Mouse (Mus musculus) lung, postnatal 0 days (tissue): ENCODE measurements around the gene Fgfr1op. TPM values are rescaled to one million over a fixed set of nuclear protein-coding genes. Genes with fewer than 3 reads are reported as not detected.
A peak's percentile ranks its signal among the peaks of the same experiment; 100 is the strongest.
"Not testable (repeated sequence)": the region's sequence is repeated elsewhere in the genome, so short reads cannot be mapped to it uniquely, and the experiment has no call there.

ENCODE experiments used
- ATAC-seq: fragments of 200-750 bp; cut with Nextera tagmentation; 2 replicates; pipeline ENCODE4 v1.8.0; 2017; ENCODE audit warnings: moderate library complexity
- DNase-seq: peaks from one replicate; pipeline ENCODE4 v3.0.0-alpha.2; 2016; ENCODE audit warnings: low spot score
- H3K27ac ChIP-seq: fragments of 300-500 bp; sonication (generic); 2 replicates; pipeline ENCODE4 v1.5.1; 2014; ENCODE audit warnings: antibody characterized with exemption, mild to moderate bottlenecking, low read length, mixed read lengths
- H3K27me3 ChIP-seq: fragments of 300-500 bp; sonication (generic); replicated peaks from 2 replicates; pipeline ENCODE4 v1.6.1; 2014; ENCODE audit warnings: low read length, mixed read lengths; ENCODE audit not compliant: insufficient read depth
- H3K36me3 ChIP-seq: fragments of 300-500 bp; sonication (generic); 2 replicates; pipeline ENCODE4 v1.6.1; 2014; ENCODE audit warnings: low read length, mixed read lengths; ENCODE audit not compliant: insufficient read depth
- H3K4me1 ChIP-seq: fragments of 300-500 bp; sonication (generic); 2 replicates; pipeline ENCODE4 v1.6.1; 2014; ENCODE audit warnings: antibody characterized with exemption, low read depth, low read length, mixed read lengths; ENCODE audit not compliant: insufficient read depth
- H3K4me2 ChIP-seq: fragments of 300-500 bp; sonication (generic); replicated peaks from 2 replicates; pipeline ENCODE4 v1.6.1; 2014; ENCODE audit warnings: low read depth, mild to moderate bottlenecking, low read length, moderate library complexity, mixed read lengths
- H3K4me3 ChIP-seq: fragments of 300-500 bp; sonication (generic); 2 replicates; pipeline ENCODE4 v1.5.1; 2014; ENCODE audit warnings: low read depth, low read length
- H3K9ac ChIP-seq: fragments of 300-500 bp; sonication (generic); replicated peaks from 2 replicates; pipeline ENCODE4 v1.6.1; 2014; ENCODE audit warnings: low read depth, mild to moderate bottlenecking
- H3K9me3 ChIP-seq: fragments of 300-500 bp; sonication (generic); 2 replicates; pipeline ENCODE4 v1.6.1; 2016; ENCODE audit warnings: low read length, mixed read lengths
- CTCF ChIP-seq: IDR thresholded peaks from 2 replicates; pipeline ENCODE4 v1.5.1; 2016; ENCODE audit warnings: antibody characterized with exemption, mild to moderate bottlenecking
- EP300 ChIP-seq: IDR thresholded peaks from 2 replicates; pipeline ENCODE4 v1.6.1; 2016; ENCODE audit warnings: antibody characterized with exemption, mild to moderate bottlenecking, control low read depth
- WGBS: fragments of 180-500 bp; shearing (Covaris S2); extraction: QIAGEN DNeasy Blood & Tissue Kit; methylation state at CpG from one replicate; pipeline ENCODE4 v1.1.7; 2014; 5-methylcytosine and 5-hydroxymethylcytosine counted together
- polyA plus RNA-seq: library from polyadenylated mRNA; unstranded; fragments of >200 nt; fragmentation: Nextera tagmentation; extraction: Ambion mirVana; gene quantifications from 2 replicates; pipeline ENCODE4 v1.2.1, GENCODE M21; 2015

The Fgfr1op gene
- polyA plus RNA-seq, 1 experiment from 2014 or later = 17.7 TPM

- no peak overlapping the region for H3K4me3 ChIP-seq
- H3K4me1 ChIP-seq = no peaks in the 10 kb centered on the region
- peaks cover 14% of the 10 kb centered on the region; the same call in 1 of the 2 replicates for H3K36me3 ChIP-seq
- H3K27ac ChIP-seq = no peak overlapping the region
- H3K9me3 ChIP-seq = no peaks in the 10 kb centered on the region
- DNase-seq (peak; percentile 23), ATAC-seq (no peak)
- H3K27me3 ChIP-seq = no peaks in the 10 kb centered on the region
- H3K4me2 ChIP-seq = no peak overlapping the region
- TF ChIP-seq CTCF = no peak
- TF ChIP-seq EP300 = no peak
- 83% methylated on average over 11 of the region's 11 CpGs for WGBS
- no peak overlapping the region for H3K9ac ChIP-seq
Observed at GRCm38 (mm10) chr17:8199067-8199935, 34.0 kb downstream of the Fgfr1op start.

DNA sequence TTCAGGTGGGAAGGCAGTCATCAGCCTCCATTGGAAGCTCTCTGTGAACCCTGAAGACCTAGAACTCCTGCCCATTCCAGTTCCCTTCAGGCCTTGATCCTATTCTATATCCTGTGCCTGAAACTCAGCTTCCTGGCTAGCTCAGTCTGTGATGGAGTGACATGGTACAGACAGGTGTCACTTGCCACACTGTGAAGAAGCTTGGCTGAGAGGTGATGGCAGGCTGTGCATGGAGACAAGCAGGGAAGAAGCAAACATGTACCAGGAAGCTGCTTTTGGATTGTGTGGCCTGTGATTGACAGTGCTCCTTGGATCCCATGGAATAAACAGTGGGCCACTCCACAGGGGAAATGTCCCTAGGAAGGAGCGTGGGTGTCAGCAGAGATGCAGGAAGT, 34.6 kb downstream of the Fgfr1op start:
- no peak for TF ChIP-seq EP300
- TF ChIP-seq CTCF = no peak
- Histone ChIP-seq H3K9me3 (no peaks in the 10 kb centered on the region), H3K4me3 (no peak overlapping the region), H3K4me1 (no peaks in the 10 kb centered on the region), H3K4me2 (no peak overlapping the region), H3K9ac (no peak overlapping the region), H3K27ac (no peak overlapping the region), H3K27me3 (no peaks in the 10 kb centered on the region), H3K36me3 (0 out of 2 replicates have a peak, but pooled peaks cover 10% of the 10 kb centered on the region)
- DNase-seq (peak; percentile 9), ATAC-seq (peak; percentile 46)
- WGBS = 67% methylated on average over 1 of the region's 1 CpGs

DNA sequence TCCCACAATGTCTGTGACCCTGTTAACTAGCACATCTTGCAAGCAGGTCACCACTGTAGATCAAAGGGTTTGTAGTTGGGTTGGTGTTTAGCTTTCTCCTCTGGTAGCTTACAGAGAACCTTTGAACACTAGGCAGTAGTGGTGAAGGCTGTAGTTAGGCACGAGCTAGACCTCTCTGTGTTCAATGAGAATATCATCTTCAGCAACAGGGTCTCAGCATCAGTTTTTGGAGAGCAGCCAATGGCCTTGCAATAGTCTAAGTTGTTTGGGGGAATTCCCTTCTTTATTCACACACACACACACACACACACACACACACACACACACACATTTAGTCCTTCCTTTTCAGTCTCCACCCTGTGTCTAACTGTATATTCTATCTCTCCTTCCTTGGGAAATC, 38.2 kb downstream of the Fgfr1op start:
- H3K4me3 ChIP-seq = no peak overlapping the region
- no peak overlapping the region for H3K27ac ChIP-seq
- H3K27me3 ChIP-seq = no peaks in the 10 kb centered on the region
- DNase-seq = no peak
- H3K4me1 ChIP-seq = no peaks in the 10 kb centered on the region
- WGBS = 50% methylated on average over 1 of the region's 1 CpGs
- no peak for ATAC-seq
- no peaks in the 10 kb centered on the region for H3K9me3 ChIP-seq
- TF ChIP-seq EP300 (no peak), CTCF (no peak)
- H3K9ac ChIP-seq = no peak overlapping the region
- no peaks in the 10 kb centered on the region for H3K36me3 ChIP-seq
- H3K4me2 ChIP-seq = no peak overlapping the region

DNA sequence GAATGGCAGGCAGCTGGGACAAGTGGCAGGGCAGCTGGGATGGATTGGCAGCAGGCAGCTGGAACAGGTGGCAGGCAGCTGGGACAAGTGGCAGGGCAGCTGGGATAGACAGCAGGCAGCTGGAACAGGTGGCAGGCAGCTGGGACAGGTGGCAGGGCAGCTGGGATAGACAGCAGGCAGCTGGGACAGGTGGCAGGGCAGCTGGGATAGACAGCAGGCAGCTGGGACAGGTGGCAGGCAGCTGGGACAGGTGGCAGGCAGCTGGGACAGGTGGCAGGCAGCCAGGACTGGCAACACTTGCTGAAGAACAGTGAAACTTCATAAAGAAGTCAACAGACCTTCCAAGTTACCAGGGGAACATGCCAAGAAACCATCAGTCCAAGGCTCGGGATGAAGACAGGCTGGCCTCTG, 39.9 kb downstream of the Fgfr1op start:
- DNase-seq (peak; percentile 17), ATAC-seq (0 out of 2 replicates have a peak, but pooled peaks have one; percentile 19)
- WGBS = 56% methylated on average over 1 of the region's 1 CpGs

GRCm38 (mm10) chr17:8206691-8207090, 41.4 kb downstream of the Fgfr1op start:
- TF ChIP-seq CTCF = no peak
- TF ChIP-seq EP300 = no peak
- Histone ChIP-seq H3K36me3 (no peaks in the 10 kb centered on the region), H3K4me1 (no peaks in the 10 kb centered on the region), H3K27me3 (no peaks in the 10 kb centered on the region), H3K4me3 (no peak overlapping the region), H3K9me3 (no peaks in the 10 kb centered on the region), H3K4me2 (no peak overlapping the region), H3K9ac (no peak overlapping the region), H3K27ac (no peak overlapping the region)
- WGBS = 66% methylated on average over 5 of the region's 5 CpGs
- DNase-seq (no peak), ATAC-seq (no peak)

More for the DNA sequence above, 39.9 kb downstream of the Fgfr1op start:
- not testable (repeated sequence) for H3K4me3 ChIP-seq, H3K4me2 ChIP-seq, H3K9ac ChIP-seq, H3K27me3 ChIP-seq, H3K9me3 ChIP-seq, H3K4me1 ChIP-seq, H3K36me3 ChIP-seq, H3K27ac ChIP-seq

DNA sequence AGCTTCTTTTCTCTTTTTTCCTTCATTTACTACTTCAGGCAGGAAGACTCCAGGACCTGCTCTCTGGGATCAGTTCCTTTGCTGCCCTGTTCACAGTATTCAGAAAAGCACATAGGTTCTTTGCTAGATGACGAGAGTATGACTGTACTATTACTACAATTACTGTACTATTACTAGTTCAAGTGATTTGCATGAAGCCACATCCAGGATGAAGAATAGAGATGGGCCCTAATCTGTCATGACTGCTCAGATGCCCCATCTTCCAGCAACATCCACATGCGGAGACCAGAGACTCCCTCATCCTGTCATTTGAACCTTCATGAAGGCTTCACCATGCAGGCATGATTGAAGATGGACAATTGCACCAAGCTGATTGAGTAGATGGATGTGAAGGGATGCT, 44.4 kb downstream of the Fgfr1op start:
- ATAC-seq (no peak), DNase-seq (no peak)
- no peak overlapping the region for H3K4me2 ChIP-seq
- WGBS = 90% methylated on average over 2 of the region's 2 CpGs
- H3K4me1 ChIP-seq = no peaks in the 10 kb centered on the region
- TF ChIP-seq EP300 (no peak), CTCF (no peak)
- H3K9ac ChIP-seq = no peak overlapping the region
- no peak overlapping the region for H3K4me3 ChIP-seq
- H3K9me3 ChIP-seq = no peaks in the 10 kb centered on the region
- no peaks in the 10 kb centered on the region for H3K36me3 ChIP-seq
- no peaks in the 10 kb centered on the region for H3K27me3 ChIP-seq
- H3K27ac ChIP-seq = no peak overlapping the region
